Mouse (Mus musculus): ENCODE results near the gene Sptbn4. TPM values are rescaled to one million over a fixed set of nuclear protein-coding genes. Genes with fewer than 3 reads are reported as not detected.

Sptbn4 gene
- polyA plus RNA-seq, 1 experiment from 2014 or later = 0.04 TPM

- H3K79me2 ChIP-seq (ENCODE audit: inconsistent target) = no peaks in the 10 kb centered on the region
- H3K36me3 ChIP-seq (ENCODE audit: inconsistent target) = no peaks in the 10 kb centered on the region
- no peak overlapping the region for H3K4me3 ChIP-seq (ENCODE audit: inconsistent target)
- WGBS (ENCODE audit: missing documents) = 60% methylated on average over 21 of the region's 21 CpGs
- H3K27ac ChIP-seq = no peak overlapping the region
Observed at GRCm38 (mm10) chr7:27366082-27366844, 81.2 kb downstream of the Sptbn4 start.

GRCm38 (mm10) chr7:27364379-27364778, 83.1 kb downstream of the Sptbn4 start:
- WGBS (ENCODE audit: missing documents) = 11% methylated on average over 29 of the region's 29 CpGs
- Histone ChIP-seq H3K27ac (no peak overlapping the region), H3K79me2 (ENCODE audit: inconsistent target) (no peaks in the 10 kb centered on the region), H3K4me3 (ENCODE audit: inconsistent target) (no peak overlapping the region), H3K36me3 (ENCODE audit: inconsistent target) (no peaks in the 10 kb centered on the region)

GRCm38 (mm10) chr7:27361283-27361946, 86.1 kb downstream of the Sptbn4 start:
- H3K27ac ChIP-seq = no peak overlapping the region
- no peaks in the 10 kb centered on the region for H3K79me2 ChIP-seq (ENCODE audit: inconsistent target)
- H3K4me3 ChIP-seq (ENCODE audit: inconsistent target) = no peak overlapping the region
- H3K36me3 ChIP-seq (ENCODE audit: inconsistent target) = no peaks in the 10 kb centered on the region
- WGBS (ENCODE audit: missing documents) = 1% methylated on average over 39 of the region's 52 CpGs

- 73% methylated on average over 6 of the region's 6 CpGs for WGBS (ENCODE audit: missing documents)
Observed at GRCm38 (mm10) chr7:27360749-27361148, 86.7 kb downstream of the Sptbn4 start.

GRCm38 (mm10) chr7:27359706-27360358, 87.7 kb downstream of the Sptbn4 start:
- Histone ChIP-seq H3K79me2 (ENCODE audit: inconsistent target) (peaks cover 8% of the 10 kb centered on the region; the same call in 1 of the 2 replicates), H3K4me3 (ENCODE audit: inconsistent target) (no peak overlapping the region)
- 93% methylated on average over 6 of the region's 9 CpGs for WGBS (ENCODE audit: missing documents)

More at GRCm38 (mm10) chr7:27360749-27361148, 86.7 kb downstream of the Sptbn4 start:
- no peaks in the 10 kb centered on the region for H3K79me2 ChIP-seq (ENCODE audit: inconsistent target)
- H3K36me3 ChIP-seq (ENCODE audit: inconsistent target) = no peaks in the 10 kb centered on the region
- no peak overlapping the region for H3K4me3 ChIP-seq (ENCODE audit: inconsistent target)
- no peak overlapping the region for H3K27ac ChIP-seq

GRCm38 (mm10) chr7:27359162-27359561, 88.3 kb downstream of the Sptbn4 start:
- 89% methylated on average over 2 of the region's 2 CpGs for WGBS (ENCODE audit: missing documents)
- H3K79me2 ChIP-seq (ENCODE audit: inconsistent target) = peaks cover 10% of the 10 kb centered on the region; the same call in 1 of the 2 replicates
- H3K36me3 ChIP-seq (ENCODE audit: inconsistent target) = no peaks in the 10 kb centered on the region
- H3K27ac ChIP-seq = no peak overlapping the region
- no peak overlapping the region for H3K4me3 ChIP-seq (ENCODE audit: inconsistent target)

More at GRCm38 (mm10) chr7:27359706-27360358, 87.7 kb downstream of the Sptbn4 start:
- Histone ChIP-seq H3K36me3 (ENCODE audit: inconsistent target) (no peaks in the 10 kb centered on the region), H3K27ac (no peak overlapping the region)

- H3K4me3 ChIP-seq (ENCODE audit: inconsistent target) = peak overlapping the region; percentile 83
- peaks cover 6% of the 10 kb centered on the region for H3K36me3 ChIP-seq (ENCODE audit: inconsistent target)
- WGBS (ENCODE audit: missing documents) = 6% methylated on average over 3 of the region's 3 CpGs
- H3K79me2 ChIP-seq (ENCODE audit: inconsistent target) = peaks cover 10% of the 10 kb centered on the region; the same call in 1 of the 2 replicates
- H3K27ac ChIP-seq = peak overlapping the region; percentile 96
Observed at GRCm38 (mm10) chr7:27357595-27357978, 89.9 kb downstream of the Sptbn4 start.

- WGBS (ENCODE audit: missing documents) = 2% methylated on average over 27 of the region's 27 CpGs
- H3K27ac ChIP-seq = peak within 1 kb of the TSS; percentile 96
- peaks cover 10% of the 10 kb centered on the region; the same call in 1 of the 2 replicates for H3K79me2 ChIP-seq (ENCODE audit: inconsistent target)
- H3K4me3 ChIP-seq (ENCODE audit: inconsistent target) = peak within 1 kb of the TSS; percentile 83
- H3K36me3 ChIP-seq (ENCODE audit: inconsistent target) = peaks cover 11% of the 10 kb centered on the region
Observed at GRCm38 (mm10) chr7:27356861-27357594, 90.5 kb downstream of the Sptbn4 start, which contains the start of gene Gm20479. TSS of gene Gm20479 (minus strand) at chr7:27357419.

- Histone ChIP-seq H3K27ac (peak overlapping the region; percentile 96), H3K4me3 (ENCODE audit: inconsistent target) (peak overlapping the region; percentile 83), H3K36me3 (ENCODE audit: inconsistent target) (peaks cover 15% of the 10 kb centered on the region), H3K79me2 (ENCODE audit: inconsistent target) (peaks cover 10% of the 10 kb centered on the region; the same call in 1 of the 2 replicates)
- WGBS (ENCODE audit: missing documents) = 4% methylated on average over 16 of the region's 16 CpGs
Observed at GRCm38 (mm10) chr7:27356248-27356647, 91.2 kb downstream of the Sptbn4 start.

- peaks cover 16% of the 10 kb centered on the region for H3K36me3 ChIP-seq (ENCODE audit: inconsistent target)
- H3K4me3 ChIP-seq (ENCODE audit: inconsistent target) = peak within 1 kb of the TSS; percentile 83
- WGBS (ENCODE audit: missing documents) = 0% methylated on average over 32 of the region's 34 CpGs
- peaks cover 10% of the 10 kb centered on the region; the same call in 1 of the 2 replicates for H3K79me2 ChIP-seq (ENCODE audit: inconsistent target)
- H3K27ac ChIP-seq = peak within 1 kb of the TSS; percentile 96
Observed at GRCm38 (mm10) chr7:27355745-27356240, 91.7 kb downstream of the Sptbn4 start, which contains the start of gene Shkbp1. TSS of gene Shkbp1 (minus strand) at chr7:27356019.

GRCm38 (mm10) chr7:27355261-27355660, 92.2 kb downstream of the Sptbn4 start:
- Histone ChIP-seq H3K4me3 (ENCODE audit: inconsistent target) (peak overlapping the region; percentile 83), H3K27ac (peak overlapping the region; percentile 96), H3K79me2 (ENCODE audit: inconsistent target) (peaks cover 10% of the 10 kb centered on the region; the same call in 1 of the 2 replicates), H3K36me3 (ENCODE audit: inconsistent target) (peaks cover 21% of the 10 kb centered on the region)
- 27% methylated on average over 14 of the region's 14 CpGs for WGBS (ENCODE audit: missing documents)

- Histone ChIP-seq H3K36me3 (ENCODE audit: inconsistent target) (peaks cover 24% of the 10 kb centered on the region), H3K27ac (no peak overlapping the region), H3K4me3 (ENCODE audit: inconsistent target) (peak overlapping the region; percentile 83), H3K79me2 (ENCODE audit: inconsistent target) (peaks cover 10% of the 10 kb centered on the region; the same call in 1 of the 2 replicates)
- 78% methylated on average over 3 of the region's 4 CpGs for WGBS (ENCODE audit: missing documents)
Observed at GRCm38 (mm10) chr7:27354783-27355182, 92.7 kb downstream of the Sptbn4 start.

GRCm38 (mm10) chr7:27354144-27354543, 93.3 kb downstream of the Sptbn4 start:
- Histone ChIP-seq H3K27ac (no peak overlapping the region), H3K36me3 (ENCODE audit: inconsistent target) (peaks cover 24% of the 10 kb centered on the region), H3K79me2 (ENCODE audit: inconsistent target) (peaks cover 10% of the 10 kb centered on the region; the same call in 1 of the 2 replicates), H3K4me3 (ENCODE audit: inconsistent target) (no peak overlapping the region)
- 81% methylated on average over 6 of the region's 6 CpGs for WGBS (ENCODE audit: missing documents)

- Histone ChIP-seq H3K4me3 (ENCODE audit: inconsistent target) (no peak overlapping the region), H3K36me3 (ENCODE audit: inconsistent target) (peaks cover 54% of the 10 kb centered on the region), H3K79me2 (ENCODE audit: inconsistent target) (no peaks in the 10 kb centered on the region), H3K27ac (no peak overlapping the region)
- WGBS (ENCODE audit: missing documents) = 79% methylated on average over 6 of the region's 6 CpGs
Observed at GRCm38 (mm10) chr7:27345444-27345843, 102.0 kb downstream of the Sptbn4 start.

Measured in macrophage (primary cell).